Mouse (Mus musculus): ENCODE measurements around the gene Dars2. TPM values are rescaled to one million over a fixed set of nuclear protein-coding genes. Genes with fewer than 3 reads are reported as not detected.

Gene Dars2
- total RNA-seq (2023), result 10 to 100 TPM in 1 of 2 experiments, 1 to 10 TPM in 1; 8.5 to 13.1 TPM

DNA sequence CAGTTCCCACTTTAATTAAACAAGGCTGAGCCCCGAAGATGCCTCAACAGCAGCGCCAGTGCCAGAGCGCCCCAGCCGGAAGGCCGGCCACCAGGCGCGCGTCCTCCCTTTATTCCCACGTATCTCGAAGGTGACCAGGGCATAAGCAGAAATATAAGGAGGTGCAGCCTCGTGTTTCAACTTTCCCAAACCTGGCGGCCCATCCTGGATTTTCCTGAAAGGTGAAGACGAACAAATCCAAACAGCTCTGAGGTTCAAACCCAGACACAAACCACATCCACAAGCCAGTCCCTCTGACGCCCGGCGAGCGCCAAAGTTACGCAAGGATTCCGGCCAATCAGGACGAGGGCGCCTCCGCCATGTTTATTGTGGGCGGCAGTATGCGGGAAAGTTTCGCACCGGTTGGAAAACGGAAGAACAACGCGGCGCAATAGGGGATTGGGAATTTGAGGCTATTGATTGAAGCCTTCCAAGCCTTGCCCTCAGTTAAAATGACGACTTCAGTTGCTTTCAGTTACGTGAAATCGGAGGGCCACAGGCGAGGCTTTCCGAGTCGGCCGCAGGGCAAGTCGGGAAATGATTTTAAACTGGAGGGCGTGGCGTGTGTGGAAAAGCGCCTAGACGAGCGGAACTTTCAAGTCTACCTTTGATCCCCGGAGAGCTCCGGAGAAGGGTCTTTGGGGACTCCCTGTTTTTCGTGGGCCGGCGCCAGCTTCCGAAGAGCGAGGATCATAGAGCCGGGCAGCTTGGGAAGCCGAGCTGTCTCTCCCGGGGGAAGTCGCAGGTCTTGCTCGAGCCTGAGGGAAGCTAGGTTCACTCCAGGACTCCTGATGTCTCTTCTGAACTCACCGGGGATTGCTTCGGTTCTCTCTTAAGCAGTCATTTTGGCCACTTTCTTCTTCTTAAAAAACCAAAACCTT, at the start of gene Dars2, which contains the start of gene Cenpl:
TSS of gene Dars2 (minus strand) at position 307 of the 920 bp plus-strand sequence.
TSS of gene Cenpl (plus strand) at position 362 of the 920 bp plus-strand sequence.

DNA sequence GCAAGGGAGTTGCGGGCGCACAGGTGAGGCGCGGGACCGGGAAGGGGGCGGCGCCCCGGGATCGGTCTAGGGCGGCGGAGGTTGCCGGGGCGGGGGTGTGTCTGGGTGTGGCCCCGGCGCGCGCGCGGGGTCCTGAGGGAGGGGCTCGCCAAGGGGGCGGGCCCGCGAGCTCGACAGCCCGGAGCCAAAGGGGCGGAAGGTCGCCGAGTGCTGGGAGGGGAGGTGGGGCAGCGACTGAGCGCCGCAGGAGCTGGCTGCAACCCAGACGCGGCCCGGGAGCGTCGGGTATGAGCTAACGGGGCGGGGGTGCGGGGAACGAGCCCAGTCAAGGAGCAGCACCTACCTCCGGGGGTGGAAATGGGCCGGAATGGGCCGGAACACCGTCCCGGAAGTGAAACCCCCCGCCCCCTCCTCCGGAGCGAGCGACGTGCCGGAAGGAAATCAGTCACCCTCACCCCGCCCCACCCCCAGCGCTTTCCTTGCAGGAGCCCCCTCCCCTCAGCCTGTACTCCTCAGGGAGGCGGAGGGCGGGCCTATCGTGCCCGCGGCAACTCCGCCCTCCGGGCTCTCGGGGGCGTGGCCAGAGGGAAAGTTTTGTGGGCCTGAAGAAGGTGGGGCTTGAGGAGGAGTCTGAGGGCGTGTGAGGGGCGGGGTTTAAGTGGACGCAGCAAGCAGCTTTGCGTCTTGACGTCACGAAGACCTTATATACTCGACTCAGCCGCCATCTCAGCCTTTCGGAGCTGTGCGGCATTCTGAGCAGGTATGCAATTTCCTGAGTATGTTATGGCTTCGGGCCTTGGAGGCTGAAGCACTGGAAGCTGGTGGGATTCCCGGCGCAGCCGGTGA, 35.8 kb downstream of the Dars2 start, which contains the start of gene Zbtb37:
TSS of gene Zbtb37 (minus strand) at position 415 of the 846 bp plus-strand sequence.

Other genes starting within 250 kb of the Dars2 start
- 10 to 100 TPM; 71.9 to 80.7 TPM for gene Rc3h1, start 164.2 kb downstream of the Dars2 start, total RNA-seq (2023)
- 10 to 100 TPM in 1 of 2 experiments, 1 to 10 TPM in 1; 9.1 to 10.5 TPM for gene Serpinc1, start 92.1 kb downstream of the Dars2 start, total RNA-seq (2023)
- gene Zbtb37, start 35.8 kb downstream of the Dars2 start, total RNA-seq (2023), result 10 to 100 TPM; 33.0 to 47.0 TPM
- gene Cenpl, start 55 bp upstream of the Dars2 start, total RNA-seq (2023), result 10 to 100 TPM; 11.9 to 13.5 TPM
- gene Klhl20, start 60.9 kb upstream of the Dars2 start, total RNA-seq (2023), result 10 to 100 TPM; 27.8 to 34.6 TPM
- gene Ankrd45, start 72.0 kb upstream of the Dars2 start, total RNA-seq (2023), result not detected
- gene Tex50, start 88.7 kb upstream of the Dars2 start, total RNA-seq (2023), result not detected
- gene Prdx6, start 180.6 kb upstream of the Dars2 start, total RNA-seq (2023), result 100 to 1,000 TPM; 271 to 302 TPM

All from T-cell, adult 66 days (primary cell).